Mouse (Mus musculus) midbrain, embryonic 11.5 days (tissue): ENCODE measurements at regions not wholly inside any gene's neighbourhood (a gene's known extent, or its start where the extent isn't known, plus 50 kb on each side); places are given as distances from the start of the nearest gene placed in this dataset.

Source experiments
- ATAC-seq: fragments of 200-750 bp; cut with Nextera tagmentation; 2 replicates; pipeline ENCODE4 v1.8.0; 2017; ENCODE audit warnings: moderate TSS enrichment, moderate library complexity; ENCODE audit not compliant: low FRiP score
- DNase-seq: peaks from one replicate; pipeline ENCODE4 v3.0.0; 2015; ENCODE audit warnings: low spot score; ENCODE audit errors: missing footprints
- H3K27ac ChIP-seq: fragments of 300-500 bp; sonication (generic); 2 replicates; pipeline ENCODE4 v1.5.1; 2014; ENCODE audit warnings: low read depth, low read length
- H3K27me3 ChIP-seq: fragments of 300-500 bp; sonication (generic); 2 replicates; pipeline ENCODE4 v1.6.1; 2014; ENCODE audit warnings: mild to moderate bottlenecking, low read length, moderate library complexity, mixed read lengths; ENCODE audit not compliant: control insufficient read depth, insufficient read depth
- H3K36me3 ChIP-seq: fragments of 300-500 bp; sonication (generic); 2 replicates; pipeline ENCODE4 v1.6.1; 2014; ENCODE audit warnings: mild to moderate bottlenecking, low read length, moderate library complexity, mixed read lengths; ENCODE audit not compliant: control insufficient read depth, insufficient read depth
- H3K4me1 ChIP-seq: fragments of 300-500 bp; sonication (generic); 2 replicates; pipeline ENCODE4 v1.6.1; 2014; ENCODE audit warnings: low read length; ENCODE audit not compliant: control insufficient read depth, insufficient read depth
- H3K4me2 ChIP-seq: fragments of 300-500 bp; sonication (generic); 2 replicates; pipeline ENCODE4 v1.6.1; 2014; ENCODE audit warnings: mild to moderate bottlenecking, moderate library complexity
- H3K4me3 ChIP-seq: fragments of 300-500 bp; sonication (generic); 2 replicates; pipeline ENCODE4 v1.5.1; 2014; ENCODE audit warnings: low read depth, low read length
- H3K9ac ChIP-seq: fragments of 300-500 bp; sonication (generic); 2 replicates; pipeline ENCODE4 v1.6.1; 2014; ENCODE audit warnings: low read length
- H3K9me3 ChIP-seq: fragments of 300-500 bp; sonication (generic); 2 replicates; pipeline ENCODE4 v1.6.1; 2016; ENCODE audit warnings: low read length; ENCODE audit not compliant: control insufficient read depth
- WGBS: fragments of 180-500 bp; shearing (Covaris S2); extraction: QIAGEN DNeasy Blood & Tissue Kit; methylation state at CpG from one replicate; pipeline ENCODE4 v1.1.7; 2014; 5-methylcytosine and 5-hydroxymethylcytosine counted together

DNA sequence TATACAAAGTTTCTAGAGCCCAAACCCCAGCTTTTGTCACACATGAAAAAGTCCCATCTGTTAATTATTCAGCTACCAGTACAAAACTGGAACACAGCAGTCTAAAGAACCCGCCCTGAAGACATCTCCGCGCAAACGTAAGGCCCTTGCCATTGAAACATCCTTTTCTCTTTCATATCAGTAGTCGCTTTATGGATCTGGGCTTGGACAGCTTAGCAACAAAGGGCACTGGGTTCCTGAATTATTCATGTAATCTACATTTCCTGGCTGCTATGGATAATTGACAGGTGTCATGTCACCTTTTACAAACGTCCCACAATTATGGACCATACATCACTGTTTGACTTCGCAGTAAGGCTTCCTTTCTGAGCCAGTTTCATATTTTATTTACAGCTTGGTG is 113.0 kb upstream of the Smim15 start:
- no peak overlapping the region for H3K9ac ChIP-seq
- no peaks in the 10 kb centered on the region for H3K36me3 ChIP-seq
- 68% methylated on average over 7 of the region's 7 CpGs for WGBS
- H3K9me3 ChIP-seq = no peaks in the 10 kb centered on the region
- H3K27me3 ChIP-seq = no peaks in the 10 kb centered on the region
- no peak for DNase-seq
- no peak for ATAC-seq
- no peak overlapping the region for H3K4me2 ChIP-seq
- H3K4me3 ChIP-seq = no peak overlapping the region
- H3K27ac ChIP-seq = no peak overlapping the region
- no peaks in the 10 kb centered on the region; the same call in 1 of the 2 replicates for H3K4me1 ChIP-seq

DNA sequence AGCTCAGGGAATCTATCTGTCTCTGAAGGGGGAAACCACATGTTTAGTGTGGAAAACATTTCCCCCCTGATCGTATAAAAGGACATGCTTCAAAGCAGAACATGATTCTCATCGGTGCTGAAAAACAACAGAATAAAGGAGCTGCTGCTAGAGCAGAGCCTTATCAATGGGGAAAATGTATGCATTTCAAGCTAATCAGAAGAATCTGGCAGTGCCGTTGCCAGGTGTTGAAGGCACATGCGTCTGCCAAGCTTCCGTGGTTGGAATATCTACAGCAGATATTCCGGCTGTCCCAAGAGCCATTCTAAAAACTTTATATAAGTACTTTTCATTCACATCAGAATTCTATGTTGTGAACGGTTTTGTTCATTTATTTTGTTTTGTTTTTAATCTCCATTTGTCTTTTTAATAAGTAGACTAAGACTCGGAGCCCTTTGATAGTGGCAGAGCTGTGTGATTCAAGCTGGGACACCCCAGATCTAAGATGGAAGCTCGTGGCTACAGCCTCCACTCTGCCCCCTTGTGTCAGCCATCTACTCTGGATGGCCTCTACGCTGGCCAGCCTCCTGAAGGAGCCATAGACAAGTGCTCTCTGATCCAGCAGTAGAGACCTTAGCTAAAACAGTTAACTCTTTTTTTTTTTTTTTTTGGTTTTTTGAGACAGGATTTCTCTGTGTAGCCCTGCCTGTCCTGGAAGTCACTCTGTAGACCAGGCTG is 116.6 kb upstream of the Smim15 start:
- Histone ChIP-seq H3K9me3 (no peaks in the 10 kb centered on the region), H3K4me2 (no peak overlapping the region), H3K4me3 (no peak overlapping the region), H3K27me3 (no peaks in the 10 kb centered on the region), H3K27ac (no peak overlapping the region), H3K9ac (no peak overlapping the region), H3K36me3 (no peaks in the 10 kb centered on the region), H3K4me1 (peaks cover 5% of the 10 kb centered on the region)
- ATAC-seq (no peak), DNase-seq (no peak)
- 81% methylated on average over 10 of the region's 10 CpGs for WGBS

DNA sequence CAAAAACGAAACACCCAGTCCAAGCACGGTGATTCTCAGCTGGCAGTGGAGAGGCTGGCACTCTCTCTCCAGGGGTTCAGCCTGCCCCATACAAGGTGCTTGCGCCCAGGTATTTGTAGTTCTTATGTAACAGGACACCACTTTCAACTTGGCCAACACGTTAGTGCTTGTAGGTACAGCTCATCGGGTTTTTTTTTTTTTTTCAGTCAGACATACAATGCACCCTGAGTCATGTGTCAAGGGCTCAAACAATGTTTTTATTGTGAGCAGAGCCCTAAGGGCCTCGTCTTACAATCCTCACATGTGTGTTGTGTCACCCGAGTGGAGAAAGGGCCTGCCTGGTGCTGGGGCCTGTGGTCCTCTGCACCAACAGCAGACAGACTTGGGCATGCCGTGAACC is 118.8 kb upstream of the Smim15 start:
- no peaks in the 10 kb centered on the region for H3K9me3 ChIP-seq
- no peak overlapping the region for H3K9ac ChIP-seq
- 74% methylated on average over 8 of the region's 8 CpGs for WGBS
- H3K4me3 ChIP-seq = no peak overlapping the region
- no peaks in the 10 kb centered on the region for H3K27me3 ChIP-seq
- no peaks in the 10 kb centered on the region for H3K36me3 ChIP-seq
- no peak overlapping the region for H3K27ac ChIP-seq
- DNase-seq = no peak
- peaks cover 5% of the 10 kb centered on the region for H3K4me1 ChIP-seq
- ATAC-seq = no peak; the same call in 1 of the 2 replicates
- H3K4me2 ChIP-seq = no peak overlapping the region

DNA sequence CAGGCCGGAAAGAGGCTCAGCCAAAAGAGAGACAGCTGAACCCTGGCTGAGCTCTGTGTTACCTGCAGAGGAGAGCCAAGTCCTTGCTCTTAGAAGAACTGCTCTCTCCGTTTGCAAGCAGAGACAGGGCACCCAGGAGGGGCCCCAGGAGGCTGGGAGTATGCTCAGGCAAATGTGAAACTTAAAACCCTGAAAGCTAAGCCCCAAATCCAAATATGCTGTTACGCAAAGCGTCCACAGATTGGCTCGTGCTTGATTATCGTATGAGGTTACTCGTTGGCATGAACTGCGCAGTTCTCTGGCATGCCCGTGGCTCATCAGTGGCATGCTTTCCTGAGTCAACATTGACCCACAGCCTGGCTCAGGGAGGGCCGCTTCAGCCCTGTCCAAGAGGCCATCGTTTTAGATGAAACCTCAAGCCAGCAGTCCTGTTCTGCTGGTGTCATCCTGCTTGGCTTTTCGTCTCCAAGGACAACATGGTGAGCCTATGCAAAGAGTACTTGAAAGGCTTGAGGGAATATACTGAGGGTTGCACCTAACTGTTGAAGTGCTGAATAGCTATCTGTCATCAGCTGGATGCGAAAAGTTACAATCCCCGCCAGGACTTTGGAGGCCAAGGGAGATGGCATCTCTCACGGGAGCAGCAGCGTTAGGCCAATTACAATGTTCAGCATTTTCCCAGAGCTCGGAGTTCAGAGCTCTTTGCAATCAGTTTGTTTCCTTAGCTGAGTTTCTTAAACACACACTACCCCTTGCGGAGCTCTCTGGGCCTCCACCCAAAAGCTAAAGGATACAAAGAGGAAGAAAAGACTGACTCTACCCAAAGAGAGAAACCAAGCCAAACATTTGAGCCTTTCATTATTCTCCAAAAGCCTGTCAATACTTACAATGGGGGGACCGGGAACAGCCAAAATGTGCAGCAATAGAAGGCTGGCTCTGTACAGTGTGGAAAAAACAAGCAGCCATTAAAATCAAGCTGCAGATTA is 120.8 kb upstream of the Smim15 start:
- no peak overlapping the region for H3K4me3 ChIP-seq
- 68% methylated on average over 19 of the region's 19 CpGs for WGBS
- ATAC-seq (no peak), DNase-seq (no peak)
- H3K27me3 ChIP-seq = no peaks in the 10 kb centered on the region
- H3K27ac ChIP-seq = no peak overlapping the region
- H3K36me3 ChIP-seq = no peaks in the 10 kb centered on the region
- H3K4me2 ChIP-seq = no peak overlapping the region
- no peaks in the 10 kb centered on the region for H3K9me3 ChIP-seq
- peaks cover 5% of the 10 kb centered on the region for H3K4me1 ChIP-seq
- H3K9ac ChIP-seq = no peak overlapping the region

DNA sequence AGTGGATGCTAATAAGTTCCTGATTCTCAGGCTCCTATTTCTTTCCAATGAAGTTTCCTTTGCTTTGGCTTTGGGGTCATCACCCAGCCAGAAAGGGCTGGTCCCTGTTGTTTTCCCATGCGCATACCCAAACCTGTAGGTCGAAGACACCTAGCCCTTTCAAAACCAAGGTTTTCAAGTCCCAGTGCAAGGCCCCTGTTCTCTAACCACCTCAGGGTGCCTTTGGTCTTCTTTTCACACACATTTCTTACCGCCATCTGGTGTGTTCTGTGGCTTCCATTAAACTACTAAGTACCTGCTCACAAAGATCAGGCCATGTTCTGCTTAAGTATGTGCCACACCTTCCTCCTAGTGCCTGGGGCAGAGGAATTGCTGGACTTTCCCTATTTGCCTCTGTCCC is 124.8 kb upstream of the Smim15 start:
- WGBS = 77% methylated on average over 3 of the region's 3 CpGs
- ATAC-seq (no peak), DNase-seq (no peak)
- Histone ChIP-seq H3K4me1 (peaks cover 5% of the 10 kb centered on the region), H3K27me3 (no peaks in the 10 kb centered on the region), H3K36me3 (no peaks in the 10 kb centered on the region), H3K4me3 (no peak overlapping the region), H3K27ac (no peak overlapping the region), H3K9ac (no peak overlapping the region), H3K9me3 (no peaks in the 10 kb centered on the region), H3K4me2 (no peak overlapping the region)

DNA sequence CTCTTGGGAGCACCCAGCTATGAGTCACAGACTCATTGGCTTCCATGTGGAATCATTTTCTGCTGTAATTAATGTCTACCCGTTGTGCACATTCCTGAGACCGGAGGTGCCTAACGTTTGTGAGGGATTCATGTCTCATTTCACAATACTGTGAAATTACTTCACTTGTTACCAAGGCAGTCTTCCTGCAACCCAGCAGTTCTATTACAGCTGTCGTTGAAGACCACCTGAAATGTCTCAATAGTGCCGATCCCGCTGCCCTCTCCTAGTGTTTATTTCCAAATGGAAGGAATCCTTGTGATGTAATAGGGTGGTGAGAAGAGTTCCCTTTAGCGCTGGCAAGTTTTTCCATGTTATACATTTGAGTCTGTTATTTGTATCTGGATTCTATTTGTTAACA is 125.8 kb upstream of the Smim15 start:
- ATAC-seq (no peak), DNase-seq (no peak)
- no peaks in the 10 kb centered on the region for H3K36me3 ChIP-seq
- H3K4me1 ChIP-seq = peaks cover 2% of the 10 kb centered on the region
- H3K9ac ChIP-seq = no peak overlapping the region
- H3K9me3 ChIP-seq = no peaks in the 10 kb centered on the region
- no peak overlapping the region for H3K4me2 ChIP-seq
- H3K27me3 ChIP-seq = no peaks in the 10 kb centered on the region
- H3K27ac ChIP-seq = no peak overlapping the region
- WGBS = 89% methylated on average over 7 of the region's 7 CpGs
- H3K4me3 ChIP-seq = no peak overlapping the region

DNA sequence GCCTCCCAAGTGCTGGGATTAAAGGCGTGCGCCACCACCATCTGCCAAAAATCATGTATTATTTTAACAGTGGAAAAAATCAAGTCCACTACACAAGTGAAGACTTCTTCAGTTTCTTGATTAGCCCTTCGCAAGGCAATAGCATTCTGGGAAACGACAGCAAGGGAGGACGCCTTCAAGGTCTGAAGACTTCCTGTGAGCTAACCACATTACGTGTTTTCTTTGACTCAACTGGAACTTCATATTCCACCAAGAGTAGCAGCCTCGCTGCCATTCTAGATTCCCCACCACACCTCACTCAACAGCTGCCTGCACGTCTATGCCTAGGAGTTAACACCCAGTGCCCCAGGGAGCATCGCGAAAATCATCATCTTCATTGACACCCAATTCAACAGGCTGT is 126.2 kb upstream of the Smim15 start:
- ATAC-seq (no peak), DNase-seq (no peak)
- Histone ChIP-seq H3K4me2 (no peak overlapping the region), H3K36me3 (no peaks in the 10 kb centered on the region), H3K27ac (no peak overlapping the region), H3K9me3 (no peaks in the 10 kb centered on the region), H3K4me1 (no peaks in the 10 kb centered on the region), H3K4me3 (no peak overlapping the region), H3K27me3 (no peaks in the 10 kb centered on the region), H3K9ac (no peak overlapping the region)
- WGBS = 93% methylated on average over 10 of the region's 10 CpGs

DNA sequence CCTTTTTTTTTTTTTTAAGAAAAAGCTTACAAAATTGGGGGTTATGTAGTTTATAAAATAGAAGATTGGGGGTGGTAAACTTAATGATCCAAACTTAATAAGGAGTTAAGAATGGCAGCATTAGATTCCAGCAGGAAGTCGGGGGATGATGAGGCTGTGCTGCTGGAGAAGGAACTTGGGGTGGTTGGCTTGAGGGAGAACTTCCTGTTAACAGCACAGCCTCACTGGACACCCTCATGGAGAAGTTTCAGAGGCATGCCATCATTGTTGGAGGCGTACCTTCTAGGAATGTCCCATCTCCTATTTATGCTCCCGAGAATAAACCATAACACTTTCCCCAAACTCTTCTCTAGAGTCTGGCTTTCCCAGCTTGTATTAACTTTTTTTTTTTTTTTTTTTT is 126.7 kb upstream of the Smim15 start:
- no peaks in the 10 kb centered on the region; the same call in 1 of the 2 replicates for H3K4me1 ChIP-seq
- no peaks in the 10 kb centered on the region for H3K27me3 ChIP-seq
- H3K4me3 ChIP-seq = no peak overlapping the region
- no peaks in the 10 kb centered on the region for H3K36me3 ChIP-seq
- no peak overlapping the region for H3K27ac ChIP-seq
- no peaks in the 10 kb centered on the region for H3K9me3 ChIP-seq
- 99% methylated on average over 3 of the region's 3 CpGs for WGBS
- ATAC-seq = no peak
- H3K4me2 ChIP-seq = no peak overlapping the region
- no peak for DNase-seq
- no peak overlapping the region for H3K9ac ChIP-seq

DNA sequence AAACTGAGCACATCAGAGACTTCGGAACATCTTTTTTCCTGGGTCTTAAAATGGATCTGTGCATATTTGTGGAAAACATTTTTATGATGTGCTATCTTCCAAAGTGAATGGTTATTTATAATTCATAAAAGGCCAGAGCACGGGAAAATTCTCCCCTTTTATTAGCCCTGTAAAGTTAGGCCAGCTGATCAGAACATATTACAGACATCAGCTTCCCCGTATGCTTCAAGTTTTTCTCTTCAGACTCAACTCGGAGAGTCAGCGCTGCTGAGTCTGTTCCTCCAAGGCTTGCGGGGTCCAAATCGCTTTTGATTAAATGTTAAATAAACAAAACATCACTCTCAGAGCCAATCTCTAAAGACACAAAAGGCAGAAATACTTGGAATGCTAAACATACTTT is 134.1 kb upstream of the Smim15 start:
- Histone ChIP-seq H3K4me2 (no peak overlapping the region), H3K4me1 (peaks cover 8% of the 10 kb centered on the region), H3K27ac (no peak overlapping the region), H3K9ac (no peak overlapping the region), H3K27me3 (no peaks in the 10 kb centered on the region), H3K36me3 (no peaks in the 10 kb centered on the region), H3K9me3 (no peaks in the 10 kb centered on the region), H3K4me3 (no peak overlapping the region)
- WGBS = 77% methylated on average over 7 of the region's 7 CpGs
- DNase-seq (no peak), ATAC-seq (no peak)
